Mouse (Mus musculus) heart, postnatal 0 days (tissue): ENCODE data around the gene Prr15. TPM values are rescaled to one million over a fixed set of nuclear protein-coding genes. Genes with fewer than 3 reads are reported as not detected.

ENCODE experiments used
- ATAC-seq: fragments of 200-750 bp; cut with Nextera tagmentation; 2 replicates; pipeline ENCODE4 v1.8.0; 2017; ENCODE audit warnings: low read depth, moderate number of reproducible peaks, moderate library complexity; ENCODE audit not compliant: insufficient read depth
- DNase-seq: peaks from one replicate; pipeline ENCODE4 v3.0.0-alpha.2; 2016; ENCODE audit warnings: low spot score
- H3K27ac ChIP-seq: fragments of 300-500 bp; sonication (generic); 2 replicates; pipeline ENCODE4 v1.5.1; 2014; ENCODE audit warnings: low read depth, mild to moderate bottlenecking
- H3K27me3 ChIP-seq: fragments of 300-500 bp; sonication (generic); 2 replicates; pipeline ENCODE4 v1.6.1; 2014; ENCODE audit warnings: low read length, mixed read lengths; ENCODE audit not compliant: control insufficient read depth, insufficient read depth
- H3K36me3 ChIP-seq: fragments of 300-500 bp; sonication (generic); replicated peaks from 2 replicates; pipeline ENCODE4 v1.6.1; 2014; ENCODE audit warnings: low read length, mixed read lengths; ENCODE audit not compliant: control insufficient read depth, insufficient read depth
- H3K4me1 ChIP-seq: fragments of 300-500 bp; sonication (generic); 2 replicates; pipeline ENCODE4 v1.6.1; 2014; ENCODE audit warnings: antibody characterized with exemption; ENCODE audit not compliant: control insufficient read depth, insufficient read depth
- H3K4me2 ChIP-seq: fragments of 300-500 bp; sonication (generic); 2 replicates; pipeline ENCODE4 v1.6.1; 2014; ENCODE audit warnings: low read depth, mild to moderate bottlenecking, low read length, moderate library complexity
- H3K4me3 ChIP-seq: fragments of 300-500 bp; sonication (generic); 2 replicates; pipeline ENCODE4 v1.5.1; 2014; ENCODE audit warnings: low read depth, low read length
- H3K9ac ChIP-seq: fragments of 300-500 bp; sonication (generic); replicated peaks from 2 replicates; pipeline ENCODE4 v1.6.1; 2014; ENCODE audit warnings: low read depth, low read length, mixed read lengths
- H3K9me3 ChIP-seq: fragments of 300-500 bp; sonication (generic); replicated peaks from 2 replicates; pipeline ENCODE4 v1.6.1; 2016; ENCODE audit warnings: low read length; ENCODE audit not compliant: control insufficient read depth
- CTCF ChIP-seq: IDR thresholded peaks from 2 replicates; pipeline ENCODE4 v1.5.1; 2016; ENCODE audit warnings: antibody characterized with exemption, control low read depth, low read depth
- EP300 ChIP-seq: IDR thresholded peaks from 2 replicates; pipeline ENCODE4 v1.6.1; 2016; ENCODE audit warnings: antibody characterized with exemption, low read depth
- WGBS: fragments of 180-500 bp; shearing (Covaris S2); extraction: QIAGEN DNeasy Blood & Tissue Kit; methylation state at CpG from one replicate; pipeline ENCODE4 v1.1.7; 2014; 5-methylcytosine and 5-hydroxymethylcytosine counted together
- polyA plus RNA-seq: library from polyadenylated mRNA; unstranded; fragments of >200 nt; fragmentation: Nextera tagmentation; extraction: Ambion mirVana; gene quantifications from 2 replicates; pipeline ENCODE4 v1.2.1, GENCODE M21; 2015
- total RNA-seq: library from RNA; depleted of rRNA; stranded (reverse); fragments of >200 nt; gene quantifications from 2 replicates; pipeline ENCODE4 v1.2.3, GENCODE M21; 2014; ENCODE audit warnings: low replicate concordance

The Prr15 gene
- total and polyA plus RNA-seq, 2 experiments from 2014 or later, result 14.3 to 16.7 TPM

GRCm38 (mm10) chr6:54341133-54341532 is 15.5 kb downstream of the Prr15 start:
- Histone ChIP-seq H3K27me3 (no peaks in the 10 kb centered on the region), H3K4me1 (no peaks in the 10 kb centered on the region), H3K4me3 (no peak overlapping the region), H3K9me3 (no peaks in the 10 kb centered on the region), H3K36me3 (no peaks in the 10 kb centered on the region), H3K27ac (no peak overlapping the region), H3K9ac (no peak overlapping the region), H3K4me2 (no peak overlapping the region)
- ATAC-seq, result no peak
- TF ChIP-seq EP300 (no peak), CTCF (no peak)
- no peak for DNase-seq
- 87% methylated on average over 5 of the region's 5 CpGs for WGBS

GRCm38 (mm10) chr6:54342223-54342622 is 16.6 kb downstream of the Prr15 start:
- Histone ChIP-seq H3K9ac (no peak overlapping the region), H3K36me3 (no peaks in the 10 kb centered on the region), H3K27ac (no peak overlapping the region), H3K27me3 (no peaks in the 10 kb centered on the region), H3K4me2 (no peak overlapping the region), H3K4me1 (no peaks in the 10 kb centered on the region), H3K9me3 (no peaks in the 10 kb centered on the region), H3K4me3 (no peak overlapping the region)
- 77% methylated on average over 10 of the region's 10 CpGs for WGBS
- no peak for TF ChIP-seq EP300
- TF ChIP-seq CTCF, result no peak
- no peak for DNase-seq
- no peak for ATAC-seq

- Histone ChIP-seq H3K9me3 (no peaks in the 10 kb centered on the region), H3K4me2 (no peak overlapping the region), H3K4me3 (no peak overlapping the region), H3K36me3 (no peaks in the 10 kb centered on the region), H3K9ac (no peak overlapping the region), H3K4me1 (no peaks in the 10 kb centered on the region; the same call in 1 of the 2 replicates), H3K27me3 (no peaks in the 10 kb centered on the region), H3K27ac (no peak overlapping the region)
- 54% methylated on average over 5 of the region's 5 CpGs for WGBS
- ATAC-seq (no peak), DNase-seq (no peak)
- no peak for TF ChIP-seq EP300
- TF ChIP-seq CTCF, result no peak
These were observed 26.2 kb downstream of the Prr15 start for GRCm38 (mm10) chr6:54351860-54352259.

DNA sequence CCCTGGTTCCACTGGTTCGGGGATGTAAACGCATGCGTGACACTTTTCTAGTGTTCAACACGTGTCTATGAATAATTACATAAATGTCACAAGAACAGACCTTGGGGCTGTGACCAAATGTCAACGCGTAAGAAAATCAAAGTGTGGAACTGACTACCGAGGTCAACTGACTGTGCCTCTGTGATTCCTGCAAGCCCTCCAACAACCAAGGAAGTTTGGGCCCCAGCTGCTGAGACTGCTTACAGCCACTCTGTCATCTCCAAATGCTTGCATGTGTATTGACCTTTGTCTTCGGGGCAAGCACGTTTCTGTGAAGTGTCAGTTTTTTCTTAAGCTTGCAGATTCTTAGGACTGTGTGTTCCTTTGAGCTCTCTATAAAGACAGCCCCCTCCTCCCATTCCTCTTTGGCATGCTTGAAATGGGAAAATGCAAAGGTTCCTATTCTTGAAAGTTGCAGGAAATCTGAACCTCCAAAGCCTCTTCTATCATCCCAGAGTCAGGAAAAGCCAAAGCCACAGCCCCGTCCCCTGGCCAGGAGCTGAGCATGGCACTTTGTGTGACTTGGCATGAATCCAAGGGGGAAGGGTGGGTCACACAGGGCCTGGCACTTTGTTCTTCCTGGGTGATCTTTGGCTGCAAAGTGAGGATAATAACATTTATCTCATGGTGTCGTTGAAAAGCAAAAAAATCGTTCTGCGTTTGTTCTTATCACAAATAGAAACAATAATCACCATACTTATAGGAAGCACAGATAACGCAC is 27.5 kb downstream of the Prr15 start:
- DNase-seq, result no peak
- no peak for ATAC-seq
- Histone ChIP-seq H3K27me3 (no peaks in the 10 kb centered on the region), H3K36me3 (no peaks in the 10 kb centered on the region), H3K9ac (no peak overlapping the region), H3K4me1 (no peaks in the 10 kb centered on the region; the same call in 1 of the 2 replicates), H3K4me2 (no peak overlapping the region), H3K9me3 (no peaks in the 10 kb centered on the region), H3K4me3 (no peak overlapping the region), H3K27ac (no peak overlapping the region)
- TF ChIP-seq EP300 (no peak), CTCF (no peak)
- WGBS, result 53% methylated on average over 14 of the region's 14 CpGs

DNA sequence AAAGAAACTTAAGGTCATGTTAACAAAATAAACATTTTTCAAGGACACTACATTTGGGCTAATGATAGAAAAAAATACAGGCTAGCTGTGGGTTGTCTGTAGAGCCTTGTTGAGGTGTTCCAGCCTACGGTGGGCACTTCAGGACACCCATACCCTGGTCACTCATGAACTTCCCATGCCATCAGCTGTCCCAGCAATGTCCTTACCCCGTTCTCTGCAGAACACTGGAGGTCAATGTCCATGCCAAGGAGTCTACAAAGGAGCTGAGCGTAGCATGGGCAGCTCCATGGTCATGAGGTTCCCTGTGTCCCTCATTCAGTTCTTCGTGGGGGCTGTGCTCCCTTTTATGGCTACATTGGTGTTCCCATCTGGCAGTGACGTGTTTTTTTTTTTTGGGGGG is 28.1 kb downstream of the Prr15 start:
- Histone ChIP-seq H3K4me1 (no peaks in the 10 kb centered on the region; the same call in 1 of the 2 replicates), H3K4me2 (no peak overlapping the region), H3K27ac (no peak overlapping the region), H3K9me3 (no peaks in the 10 kb centered on the region), H3K4me3 (no peak overlapping the region), H3K9ac (no peak overlapping the region), H3K27me3 (no peaks in the 10 kb centered on the region), H3K36me3 (no peaks in the 10 kb centered on the region)
- WGBS, result 82% methylated on average over 5 of the region's 5 CpGs
- no peak for DNase-seq
- TF ChIP-seq CTCF, result no peak
- TF ChIP-seq EP300, result no peak
- ATAC-seq, result no peak

GRCm38 (mm10) chr6:54355626-54356025 is 30.0 kb downstream of the Prr15 start:
- WGBS, result 70% methylated on average over 6 of the region's 6 CpGs
- H3K9me3 ChIP-seq, result no peaks in the 10 kb centered on the region
- DNase-seq (no peak), ATAC-seq (no peak)
- H3K4me3 ChIP-seq, result no peak overlapping the region
- no peak overlapping the region for H3K9ac ChIP-seq
- no peaks in the 10 kb centered on the region; the same call in 1 of the 2 replicates for H3K4me1 ChIP-seq
- H3K27me3 ChIP-seq, result no peaks in the 10 kb centered on the region
- H3K27ac ChIP-seq, result no peak overlapping the region
- no peaks in the 10 kb centered on the region for H3K36me3 ChIP-seq
- no peak for TF ChIP-seq CTCF
- no peak for TF ChIP-seq EP300
- no peak overlapping the region for H3K4me2 ChIP-seq
